Mouse (Mus musculus) adipocyte (in vitro differentiated cells): ENCODE results near the gene Camk1g.

Experiments
- DNase-seq: peaks from one replicate; pipeline ENCODE4 v3.0.0-alpha.2; 2016; ENCODE audit warnings: low spot score

The Camk1g gene

GRCm38 (mm10) chr1:193370096-193370495 is at the start of gene Camk1g:
Gene Camk1g, minus strand, starts transcription at chr1:193370298.
- DNase-seq = peak; percentile 30

GRCm38 (mm10) chr1:193419168-193419567 is 49.1 kb upstream of the Camk1g start:
- no peak for DNase-seq

DNA sequence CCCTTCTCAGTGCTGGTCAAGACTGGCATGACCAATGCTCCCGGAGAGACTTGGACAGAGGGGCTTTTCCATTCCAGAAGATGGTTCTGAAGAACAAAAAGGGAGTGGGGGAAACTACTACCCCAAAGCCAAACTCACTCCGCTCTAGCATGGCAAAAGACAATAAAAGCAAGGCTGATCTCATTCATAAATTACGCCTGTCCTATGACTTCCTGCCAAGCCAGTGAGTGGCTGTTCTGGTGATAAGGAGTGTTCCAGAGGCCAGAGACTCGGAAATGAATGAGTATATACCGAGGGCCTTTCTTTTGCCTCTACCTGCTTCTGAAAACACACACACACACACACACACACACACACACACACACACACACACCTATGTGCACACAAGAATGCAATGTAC is 48.6 kb upstream of the Camk1g start:
- no peak for DNase-seq

- DNase-seq = no peak
Measured at GRCm38 (mm10) chr1:193414067-193414466, 44.0 kb upstream of the Camk1g start.

DNA sequence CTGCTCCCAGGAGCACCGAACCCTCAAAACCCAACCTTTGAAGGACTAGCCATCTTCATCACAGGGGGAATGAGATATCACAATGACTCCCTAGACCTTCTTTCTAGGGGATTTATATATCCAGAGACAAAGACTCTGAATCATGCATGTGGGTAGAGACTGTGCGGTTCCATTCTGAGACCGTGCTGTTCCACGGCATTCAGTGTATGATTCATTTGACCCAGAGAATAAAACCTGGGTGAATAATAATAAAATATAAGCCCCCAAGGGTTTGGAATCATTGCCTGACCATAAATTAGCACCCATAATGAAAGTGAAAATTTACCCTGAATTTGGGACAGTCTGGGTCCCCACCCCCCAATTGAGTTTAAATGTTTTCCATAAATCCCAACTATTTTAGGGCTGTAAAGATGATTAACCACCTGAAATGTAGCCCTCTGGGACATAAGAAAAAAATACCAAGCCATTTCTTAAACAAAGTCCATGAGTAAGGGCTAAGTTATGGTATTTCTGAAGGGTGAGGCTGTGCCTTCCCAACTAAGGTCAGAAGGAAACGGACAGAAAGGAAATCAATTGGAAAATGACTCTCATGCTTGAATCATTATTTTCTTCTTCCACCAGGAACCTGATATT is 43.4 kb upstream of the Camk1g start:
- no peak for DNase-seq

GRCm38 (mm10) chr1:193407487-193407886 is 37.4 kb upstream of the Camk1g start:
- no peak for DNase-seq

DNA sequence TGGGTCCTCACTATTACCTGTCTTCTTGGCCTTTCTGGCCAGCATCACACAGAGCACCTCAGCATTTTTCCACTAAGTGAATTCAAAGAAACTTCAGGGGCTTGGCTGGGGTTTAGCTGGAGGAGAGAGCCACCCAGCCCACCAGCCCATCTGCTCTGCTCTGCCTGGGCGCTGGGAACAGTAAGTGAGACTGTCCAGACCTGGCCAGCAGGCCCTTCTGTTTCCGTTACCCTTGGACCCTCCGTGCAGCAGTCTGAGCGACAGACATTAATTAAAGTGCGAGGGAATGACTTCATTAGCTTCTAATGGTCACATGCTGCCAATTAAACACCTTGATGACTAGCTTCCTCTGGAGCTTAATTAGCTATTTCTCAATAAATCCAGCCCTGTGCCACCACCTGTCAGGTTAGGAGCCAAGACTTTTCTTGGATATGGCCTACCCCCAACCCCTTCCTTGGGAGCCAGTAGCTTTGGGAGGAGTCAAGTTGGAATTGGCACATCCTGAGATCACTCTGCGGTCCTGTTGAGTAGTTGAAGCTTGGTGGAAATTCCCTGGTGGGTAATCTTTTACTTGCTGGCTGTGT is 36.1 kb upstream of the Camk1g start:
- no peak for DNase-seq

- no peak for DNase-seq
Measured at GRCm38 (mm10) chr1:193401695-193402094, 31.6 kb upstream of the Camk1g start.

DNA sequence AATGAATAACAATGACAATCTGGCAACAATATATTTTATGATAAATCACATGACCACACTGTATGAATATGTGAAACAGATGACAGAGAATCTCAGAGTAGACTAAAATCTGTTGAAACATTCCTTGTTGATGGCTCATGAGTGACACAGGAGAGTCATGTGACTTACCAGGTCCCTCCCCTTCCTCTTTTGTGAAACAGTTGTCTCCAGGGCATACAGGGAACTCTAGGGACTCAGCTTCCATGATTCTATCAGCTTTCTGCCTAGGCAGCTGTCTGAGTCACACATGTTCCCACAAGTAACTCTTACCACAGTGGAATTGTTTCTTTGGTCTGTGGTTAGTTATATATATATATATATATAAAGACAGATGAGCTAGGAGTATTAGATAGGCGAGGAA is 30.2 kb upstream of the Camk1g start:
- DNase-seq = peak; percentile 55

DNA sequence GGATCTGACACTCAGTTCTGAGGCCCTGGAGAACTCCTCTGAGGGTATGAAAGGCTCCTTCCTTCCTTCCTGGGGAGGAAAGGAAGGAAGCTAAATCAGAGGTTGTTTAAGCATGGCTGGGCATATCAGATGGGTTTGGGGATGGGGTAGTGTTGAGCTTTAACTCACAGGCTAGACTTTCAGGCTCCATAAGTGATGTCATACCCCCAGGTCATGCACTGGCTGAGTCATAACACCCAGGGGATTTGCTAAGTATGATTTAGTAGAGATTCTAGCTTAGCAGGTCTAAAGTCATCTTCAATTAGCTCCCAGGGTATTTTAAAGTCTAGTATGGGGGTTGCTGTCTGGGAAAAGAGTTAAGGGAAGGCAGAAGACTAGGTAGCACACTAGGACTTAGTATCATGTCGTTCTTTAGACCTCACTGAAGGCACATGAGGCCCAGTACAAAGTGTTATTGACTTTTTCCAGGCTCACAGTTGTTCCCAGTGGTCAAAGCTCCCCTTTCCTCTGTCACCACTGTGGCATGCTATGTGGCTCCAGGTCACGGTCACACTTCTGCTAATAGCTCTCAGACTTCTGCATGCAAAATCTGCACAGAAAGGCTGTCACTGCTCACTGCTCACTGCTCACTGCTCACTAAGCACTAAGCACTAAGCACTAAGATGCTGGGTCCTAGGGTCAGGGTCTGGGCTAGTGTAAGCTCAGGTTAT is 28.8 kb upstream of the Camk1g start:
- peak; percentile 50 for DNase-seq

DNA sequence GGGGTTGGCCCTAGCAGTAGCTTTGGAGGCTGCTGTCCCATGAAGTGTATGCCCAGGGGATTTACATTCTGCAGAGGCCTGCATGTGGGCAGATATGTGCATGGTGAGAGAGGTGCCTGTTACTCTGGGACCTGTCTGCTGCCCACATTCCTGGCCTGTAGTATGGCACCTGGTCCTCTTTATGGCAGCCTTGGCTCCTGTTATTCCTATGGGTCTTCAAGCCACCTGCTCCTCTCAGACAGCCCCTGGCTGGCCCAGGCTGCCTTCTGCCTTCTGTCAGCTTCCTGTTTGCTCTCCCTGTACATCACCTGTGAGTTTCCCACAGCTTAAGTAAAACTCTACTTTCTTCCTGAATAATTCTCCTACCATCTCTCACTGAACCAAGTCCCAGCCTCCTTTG is 27.0 kb upstream of the Camk1g start:
- no peak for DNase-seq

DNA sequence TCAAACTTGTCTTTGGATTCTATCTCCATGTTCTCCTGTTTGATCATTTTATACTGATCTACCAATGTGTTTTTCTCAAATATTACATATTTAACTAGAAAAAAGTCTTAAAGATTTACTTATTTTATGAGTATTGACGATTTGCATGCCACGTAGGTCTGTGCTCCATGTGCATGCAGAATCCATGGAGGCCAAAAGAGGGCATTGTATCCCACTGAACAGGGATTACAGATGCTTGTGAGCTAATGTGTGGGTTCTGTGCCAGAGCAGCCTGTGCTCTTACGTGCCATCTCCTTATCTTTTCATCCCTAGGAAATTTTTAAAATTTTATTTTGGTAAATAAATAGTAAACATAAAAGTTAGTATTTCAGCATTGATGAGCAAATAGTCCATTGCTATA is 22.2 kb upstream of the Camk1g start:
- no peak for DNase-seq

DNA sequence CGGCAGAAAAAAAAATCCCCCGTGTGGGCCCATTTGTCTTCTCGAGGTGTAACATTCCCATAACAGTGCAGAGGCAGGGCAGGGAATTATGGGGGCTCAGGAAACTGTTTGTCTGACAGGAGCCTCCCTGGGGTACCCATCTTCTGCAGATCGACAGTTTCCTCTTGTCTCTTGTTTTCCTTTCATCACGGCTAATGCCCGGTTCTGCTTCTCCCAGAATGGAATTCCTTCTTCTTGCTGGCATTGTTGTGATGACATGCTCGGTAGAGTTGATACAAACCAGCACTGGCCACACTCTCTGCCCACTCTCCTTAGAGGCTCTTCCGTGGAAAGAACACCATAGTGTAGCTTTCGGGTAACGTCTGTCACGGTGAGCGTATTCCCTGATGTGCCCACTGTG is 19.9 kb upstream of the Camk1g start:
- DNase-seq = no peak

DNA sequence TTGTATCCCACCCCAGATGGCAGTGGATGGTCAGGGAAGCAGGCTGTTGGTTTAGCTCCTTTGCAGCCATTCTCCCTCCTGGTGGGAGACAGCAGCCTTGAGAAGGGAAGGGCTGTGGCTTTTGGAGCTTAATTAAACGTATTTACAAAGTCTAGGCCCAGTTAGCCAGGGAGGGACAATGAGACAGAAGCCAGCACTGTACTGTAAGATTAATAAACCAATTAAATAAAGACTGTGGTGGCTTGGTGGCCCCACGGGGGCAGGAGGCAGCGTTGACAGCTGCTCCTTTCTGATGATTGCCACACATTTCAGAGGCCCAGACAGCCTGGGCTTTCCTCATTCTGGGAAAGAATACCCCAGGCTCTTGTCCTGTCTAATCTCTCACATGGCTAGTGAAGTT is 19.4 kb upstream of the Camk1g start:
- no peak for DNase-seq

DNA sequence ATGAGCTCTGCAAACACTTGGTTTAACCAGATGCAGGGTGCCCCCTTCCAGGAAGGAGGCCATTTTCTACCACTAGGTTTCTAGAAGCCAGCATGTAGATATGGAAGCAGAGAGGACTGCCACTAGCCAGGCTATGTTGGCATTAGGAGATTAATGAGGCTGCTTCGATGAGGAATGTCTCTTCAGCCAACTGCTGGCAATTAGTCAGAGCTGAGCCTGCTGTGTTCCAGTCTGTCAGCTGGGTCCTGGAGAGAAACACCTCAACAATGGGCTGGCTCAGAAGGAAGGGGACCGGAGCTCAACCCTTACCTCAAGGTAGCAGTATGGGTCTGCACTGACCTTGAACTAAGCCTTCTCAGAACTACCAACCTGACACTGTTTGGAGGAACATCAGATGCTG is 17.1 kb upstream of the Camk1g start:
- DNase-seq = peak; percentile 18

- DNase-seq = peak; percentile 94
Measured at GRCm38 (mm10) chr1:193386136-193386535, 16.0 kb upstream of the Camk1g start.

DNA sequence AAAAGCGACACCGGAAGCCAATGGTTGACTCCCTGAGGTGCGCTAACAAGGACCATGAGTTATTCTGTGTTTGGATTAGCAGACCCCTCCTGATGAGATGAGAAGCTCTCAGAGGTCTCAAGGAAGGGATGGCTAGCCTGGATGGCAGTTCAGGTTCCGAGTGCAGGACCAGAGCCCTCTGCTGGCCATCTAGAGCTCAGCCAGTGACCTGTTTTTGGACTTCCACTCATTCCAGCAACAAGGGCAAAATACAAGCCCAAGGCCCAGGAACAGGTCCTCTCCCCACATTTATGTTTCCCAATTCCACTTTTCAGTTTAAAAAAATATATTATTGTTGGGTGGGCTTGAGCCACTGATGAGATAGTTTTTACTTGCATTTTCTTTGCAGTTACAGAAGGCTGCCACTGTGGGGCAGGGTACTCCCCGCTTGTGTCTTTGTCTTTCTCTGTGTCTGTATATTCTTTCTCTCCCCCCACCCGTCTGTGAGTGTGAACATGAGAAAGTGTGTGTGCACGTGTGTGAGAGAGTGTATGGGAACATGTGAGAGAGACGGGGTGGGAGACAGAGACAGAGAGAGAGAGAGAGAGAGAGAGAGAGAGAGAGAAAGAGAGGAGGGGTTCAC is 12.9 kb upstream of the Camk1g start:
- peak; percentile 52 for DNase-seq

DNA sequence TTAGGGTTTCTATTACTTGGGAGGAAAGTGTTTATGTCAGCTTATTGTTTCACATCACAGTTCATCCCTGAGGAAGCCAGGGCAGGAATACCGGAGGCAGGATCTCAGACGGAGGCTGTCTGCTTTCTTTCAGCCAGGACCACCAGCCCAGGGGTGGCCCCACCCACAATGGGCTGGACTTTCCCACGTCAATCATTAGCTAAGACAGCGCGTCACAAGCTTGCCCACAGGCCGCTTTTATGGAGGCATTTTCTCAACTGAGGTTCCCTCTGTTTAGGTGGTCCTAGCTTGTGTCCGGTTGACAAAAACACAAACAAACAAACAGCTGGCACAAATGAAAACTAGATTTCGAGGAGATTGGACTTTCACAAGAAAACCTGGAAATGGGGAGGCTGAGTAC is 12.3 kb upstream of the Camk1g start:
- DNase-seq = no peak

GRCm38 (mm10) chr1:193381597-193382404 is 11.7 kb upstream of the Camk1g start:
- DNase-seq = no peak

GRCm38 (mm10) chr1:193380877-193381276 is 10.8 kb upstream of the Camk1g start:
- DNase-seq = no peak

GRCm38 (mm10) chr1:193379634-193380033 is 9.5 kb upstream of the Camk1g start:
- DNase-seq = no peak

DNA sequence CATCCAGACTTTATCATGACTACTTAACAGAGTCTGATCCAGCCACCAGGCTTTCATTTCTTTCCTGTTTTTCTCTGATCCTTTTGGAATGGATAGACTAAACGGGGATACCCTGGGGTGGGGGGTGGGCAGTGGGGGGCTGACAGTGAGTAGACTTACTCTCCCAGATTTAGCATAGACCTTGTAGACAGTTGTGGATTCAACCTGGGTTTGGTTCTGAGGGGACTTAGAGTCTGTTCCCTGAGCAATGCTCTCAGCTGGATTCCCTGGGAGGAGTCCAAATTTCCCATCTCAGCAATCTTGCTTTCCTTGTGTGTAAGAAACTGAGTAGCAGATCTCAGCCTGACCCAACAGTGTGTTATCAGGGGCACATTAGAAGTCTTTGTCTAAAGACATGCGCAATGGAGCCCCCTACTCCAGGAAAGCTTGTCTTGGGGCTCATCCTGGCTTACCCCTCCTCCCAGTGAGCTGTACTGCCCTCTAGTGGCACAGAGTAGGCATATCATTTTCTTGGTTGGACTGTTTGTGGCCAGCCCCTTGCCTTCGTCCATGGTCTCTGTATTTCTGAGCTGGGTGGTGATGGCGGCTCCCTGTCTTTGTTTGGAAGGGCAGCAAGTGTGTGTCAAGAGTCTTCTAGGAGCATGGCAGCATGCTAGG is 6.5 kb upstream of the Camk1g start:
- DNase-seq = peak; percentile 76
